Mouse (Mus musculus) myocyte (in vitro differentiated cells): ENCODE data around the gene Garnl3.

Experiments
- E2F4 ChIP-seq: IDR thresholded peaks from one replicate; pipeline ENCODE4 v1.6.1; 2011; ENCODE audit warnings: mild to moderate bottlenecking, control low read depth, moderate library complexity; ENCODE audit not compliant: insufficient read depth
- POLR2A ChIP-seq: IDR thresholded peaks from one replicate; pipeline ENCODE4 v1.6.1; 2011; ENCODE audit warnings: low read depth, mild to moderate bottlenecking, control low read depth, moderate library complexity; ENCODE audit not compliant: insufficient read length
- REST ChIP-seq: IDR thresholded peaks from one replicate; pipeline ENCODE4 v1.6.1; 2011; ENCODE audit warnings: mild to moderate bottlenecking, control low read depth, moderate library complexity; ENCODE audit not compliant: insufficient read depth, insufficient read length
- SRF ChIP-seq: IDR thresholded peaks from one replicate; pipeline ENCODE4 v1.6.1; 2011; ENCODE audit warnings: low read depth; ENCODE audit not compliant: control insufficient read depth, insufficient read length

DNA sequence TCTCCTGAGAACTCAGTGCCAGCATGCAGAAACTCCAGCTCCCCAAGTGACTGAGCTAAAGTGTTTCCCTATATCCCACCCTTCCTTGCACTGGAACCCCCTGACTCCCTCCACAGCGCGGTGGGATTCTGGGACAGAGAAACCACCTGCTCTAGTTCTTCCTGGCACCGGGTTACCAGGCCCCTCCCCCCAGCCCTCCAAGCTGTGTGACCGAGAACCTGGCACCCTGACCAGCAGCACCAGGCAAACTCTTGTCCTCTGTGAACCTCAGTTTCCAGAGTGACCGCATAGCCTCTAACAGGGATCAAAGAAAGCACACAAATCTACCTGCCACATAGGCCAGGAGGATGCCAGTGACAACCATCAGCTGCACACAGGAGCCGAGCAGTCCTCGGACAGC, 151.8 kb downstream of the Garnl3 start:
- no peak for TF ChIP-seq POLR2A
- no peak for TF ChIP-seq REST
- no peak for TF ChIP-seq SRF
- TF ChIP-seq E2F4: no peak
